Mouse (Mus musculus) hindbrain, embryonic 15.5 days (tissue): ENCODE measurements at regions not wholly inside any gene's neighbourhood (a gene's known extent, or its start where the extent isn't known, plus 50 kb on each side); places are given as distances from the start of the nearest gene placed in this dataset.

ENCODE experiments used
- ATAC-seq: fragments of 200-750 bp; cut with Nextera tagmentation; 2 replicates; pipeline ENCODE4 v1.8.0; 2017; ENCODE audit warnings: low read depth, moderate number of reproducible peaks, moderate TSS enrichment; ENCODE audit not compliant: low FRiP score
- H3K27ac ChIP-seq: fragments of 300-500 bp; sonication (generic); replicated peaks from 2 replicates; pipeline ENCODE4 v1.5.1; 2015; ENCODE audit warnings: mild to moderate bottlenecking, inconsistent platforms
- H3K27me3 ChIP-seq: fragments of 300-500 bp; sonication (generic); 2 replicates; pipeline ENCODE4 v1.6.1; 2015; ENCODE audit warnings: control low read depth, inconsistent platforms
- H3K36me3 ChIP-seq: fragments of 300-500 bp; sonication (generic); 2 replicates; pipeline ENCODE4 v1.6.1; 2015; ENCODE audit warnings: control low read depth, inconsistent platforms
- H3K4me1 ChIP-seq: fragments of 300-500 bp; sonication (generic); replicated peaks from 2 replicates; pipeline ENCODE4 v1.6.1; 2015; ENCODE audit warnings: control low read depth, inconsistent platforms
- H3K4me2 ChIP-seq: fragments of 300-500 bp; sonication (generic); 2 replicates; pipeline ENCODE4 v1.6.1; 2015; ENCODE audit warnings: moderate library complexity, mild to moderate bottlenecking, inconsistent platforms
- H3K4me3 ChIP-seq: fragments of 300-500 bp; sonication (generic); 2 replicates; pipeline ENCODE4 v1.5.1; 2015; ENCODE audit warnings: mild to moderate bottlenecking, inconsistent platforms
- H3K9ac ChIP-seq: fragments of 300-500 bp; sonication (generic); 2 replicates; pipeline ENCODE4 v1.6.1; 2015; ENCODE audit warnings: inconsistent platforms
- H3K9me3 ChIP-seq: fragments of 300-500 bp; sonication (generic); 2 replicates; pipeline ENCODE4 v1.6.1; 2016; ENCODE audit warnings: control low read depth, inconsistent platforms
- WGBS: fragments of 180-500 bp; shearing (Covaris S2); methylation state at CpG from one replicate; pipeline ENCODE4 v1.1.7; 2015; 5-methylcytosine and 5-hydroxymethylcytosine counted together

GRCm38 (mm10) chr13:112193676-112194075 is 94.6 kb upstream of the Ankrd55 start:
- Histone ChIP-seq H3K4me3 (no peak overlapping the region), H3K9ac (no peak overlapping the region), H3K27ac (no peak overlapping the region), H3K4me2 (no peak overlapping the region), H3K27me3 (no peaks in the 10 kb centered on the region), H3K36me3 (no peaks in the 10 kb centered on the region), H3K4me1 (peaks cover 11% of the 10 kb centered on the region; the same call in 1 of the 2 replicates), H3K9me3 (no peaks in the 10 kb centered on the region)
- ATAC-seq = no peak
- WGBS = 73% methylated on average over 5 of the region's 5 CpGs

GRCm38 (mm10) chr13:112194991-112195390 is 93.3 kb upstream of the Ankrd55 start:
- 74% methylated on average over 5 of the region's 5 CpGs for WGBS
- no peak overlapping the region for H3K27ac ChIP-seq
- peaks cover 11% of the 10 kb centered on the region; the same call in 1 of the 2 replicates for H3K4me1 ChIP-seq
- H3K4me3 ChIP-seq = no peak overlapping the region
- no peaks in the 10 kb centered on the region for H3K36me3 ChIP-seq
- no peak overlapping the region for H3K4me2 ChIP-seq
- no peak overlapping the region for H3K9ac ChIP-seq
- H3K9me3 ChIP-seq = no peaks in the 10 kb centered on the region
- no peaks in the 10 kb centered on the region for H3K27me3 ChIP-seq
- no peak for ATAC-seq

- Histone ChIP-seq H3K4me1 (peaks cover 11% of the 10 kb centered on the region; the same call in 1 of the 2 replicates), H3K9ac (no peak overlapping the region), H3K4me2 (peak overlapping the region; percentile 41), H3K4me3 (0 out of 2 replicates have a peak overlapping the region, but pooled peaks have one; percentile 3), H3K27me3 (no peaks in the 10 kb centered on the region), H3K36me3 (no peaks in the 10 kb centered on the region), H3K9me3 (no peaks in the 10 kb centered on the region), H3K27ac (no peak overlapping the region)
- ATAC-seq = no peak
- 9% methylated on average over 13 of the region's 13 CpGs for WGBS
Measured at GRCm38 (mm10) chr13:112196789-112197188, 91.5 kb upstream of the Ankrd55 start.

- H3K9ac ChIP-seq = no peak overlapping the region
- H3K4me2 ChIP-seq = no peak overlapping the region
- no peaks in the 10 kb centered on the region for H3K9me3 ChIP-seq
- no peak overlapping the region for H3K4me3 ChIP-seq
- no peaks in the 10 kb centered on the region for H3K27me3 ChIP-seq
- H3K36me3 ChIP-seq = no peaks in the 10 kb centered on the region
- no peak overlapping the region for H3K27ac ChIP-seq
- 78% methylated on average over 8 of the region's 8 CpGs for WGBS
- no peak for ATAC-seq
- 0 out of 2 replicates have a peak, but pooled peaks cover 5% of the 10 kb centered on the region for H3K4me1 ChIP-seq
Measured at GRCm38 (mm10) chr13:112203721-112204120, 84.5 kb upstream of the Ankrd55 start.

- Histone ChIP-seq H3K4me2 (no peak overlapping the region), H3K27ac (no peak overlapping the region), H3K27me3 (no peaks in the 10 kb centered on the region), H3K4me1 (0 out of 2 replicates have a peak, but pooled peaks cover 5% of the 10 kb centered on the region), H3K9ac (no peak overlapping the region), H3K9me3 (no peaks in the 10 kb centered on the region), H3K36me3 (no peaks in the 10 kb centered on the region), H3K4me3 (no peak overlapping the region)
- ATAC-seq = 0 out of 2 replicates have a peak, but pooled peaks have one; percentile 27
- WGBS = 72% methylated on average over 3 of the region's 3 CpGs
Measured at GRCm38 (mm10) chr13:112204204-112204603, 84.0 kb upstream of the Ankrd55 start.

GRCm38 (mm10) chr13:112204813-112205212 is 83.4 kb upstream of the Ankrd55 start:
- Histone ChIP-seq H3K27ac (no peak overlapping the region), H3K9ac (no peak overlapping the region), H3K4me2 (no peak overlapping the region), H3K27me3 (no peaks in the 10 kb centered on the region), H3K9me3 (no peaks in the 10 kb centered on the region), H3K36me3 (no peaks in the 10 kb centered on the region), H3K4me1 (0 out of 2 replicates have a peak, but pooled peaks cover 5% of the 10 kb centered on the region), H3K4me3 (no peak overlapping the region)
- peak; percentile 86 for ATAC-seq
- WGBS = 42% methylated on average over 5 of the region's 5 CpGs

GRCm38 (mm10) chr13:112207617-112208235 is 80.5 kb upstream of the Ankrd55 start:
- no peak overlapping the region for H3K4me3 ChIP-seq
- H3K27ac ChIP-seq = no peak overlapping the region
- H3K36me3 ChIP-seq = no peaks in the 10 kb centered on the region
- H3K4me1 ChIP-seq = 0 out of 2 replicates have a peak, but pooled peaks cover 5% of the 10 kb centered on the region
- no peaks in the 10 kb centered on the region for H3K9me3 ChIP-seq
- no peak for ATAC-seq
- H3K27me3 ChIP-seq = no peaks in the 10 kb centered on the region
- no peak overlapping the region for H3K4me2 ChIP-seq
- WGBS = 60% methylated on average over 12 of the region's 12 CpGs
- H3K9ac ChIP-seq = no peak overlapping the region

- Histone ChIP-seq H3K4me1 (no peaks in the 10 kb centered on the region), H3K27ac (no peak overlapping the region), H3K36me3 (no peaks in the 10 kb centered on the region), H3K9ac (no peak overlapping the region), H3K4me3 (no peak overlapping the region), H3K27me3 (no peaks in the 10 kb centered on the region), H3K9me3 (no peaks in the 10 kb centered on the region), H3K4me2 (no peak overlapping the region)
- ATAC-seq = peak; percentile 39; the same call in 1 of the 2 replicates
- 63% methylated on average over 9 of the region's 9 CpGs for WGBS
Measured at GRCm38 (mm10) chr13:112211841-112212240, 76.4 kb upstream of the Ankrd55 start.

GRCm38 (mm10) chr13:112212391-112212790 is 75.9 kb upstream of the Ankrd55 start:
- 82% methylated on average over 12 of the region's 12 CpGs for WGBS
- H3K27me3 ChIP-seq = no peaks in the 10 kb centered on the region
- no peaks in the 10 kb centered on the region for H3K36me3 ChIP-seq
- no peak overlapping the region for H3K27ac ChIP-seq
- H3K4me2 ChIP-seq = no peak overlapping the region
- no peaks in the 10 kb centered on the region for H3K4me1 ChIP-seq
- no peak overlapping the region for H3K9ac ChIP-seq
- no peaks in the 10 kb centered on the region for H3K9me3 ChIP-seq
- H3K4me3 ChIP-seq = no peak overlapping the region
- ATAC-seq = no peak

GRCm38 (mm10) chr13:112213652-112214081 is 74.6 kb upstream of the Ankrd55 start:
- no peaks in the 10 kb centered on the region for H3K36me3 ChIP-seq
- no peaks in the 10 kb centered on the region for H3K9me3 ChIP-seq
- H3K27ac ChIP-seq = peak overlapping the region; percentile 35
- no peaks in the 10 kb centered on the region for H3K27me3 ChIP-seq
- H3K4me2 ChIP-seq = no peak overlapping the region
- no peaks in the 10 kb centered on the region for H3K4me1 ChIP-seq
- ATAC-seq = peak; percentile 84
- H3K4me3 ChIP-seq = no peak overlapping the region
- WGBS = 50% methylated on average over 17 of the region's 17 CpGs
- no peak overlapping the region for H3K9ac ChIP-seq

GRCm38 (mm10) chr13:112216084-112216483 is 72.2 kb upstream of the Ankrd55 start:
- no peaks in the 10 kb centered on the region for H3K9me3 ChIP-seq
- no peak for ATAC-seq

GRCm38 (mm10) chr13:112218389-112218788 is 69.9 kb upstream of the Ankrd55 start:
- Histone ChIP-seq H3K36me3 (no peaks in the 10 kb centered on the region), H3K4me1 (no peaks in the 10 kb centered on the region), H3K9me3 (no peaks in the 10 kb centered on the region), H3K4me3 (no peak overlapping the region), H3K27ac (no peak overlapping the region), H3K9ac (no peak overlapping the region), H3K27me3 (no peaks in the 10 kb centered on the region), H3K4me2 (no peak overlapping the region)
- WGBS = 67% methylated on average over 5 of the region's 5 CpGs
- ATAC-seq = no peak

More at GRCm38 (mm10) chr13:112216084-112216483, 72.2 kb upstream of the Ankrd55 start:
- H3K27me3 ChIP-seq = no peaks in the 10 kb centered on the region
- no peaks in the 10 kb centered on the region for H3K4me1 ChIP-seq
- no peak overlapping the region for H3K4me3 ChIP-seq
- no peak overlapping the region for H3K4me2 ChIP-seq
- WGBS = 97% methylated on average over 14 of the region's 14 CpGs
- H3K9ac ChIP-seq = no peak overlapping the region
- no peaks in the 10 kb centered on the region for H3K36me3 ChIP-seq
- H3K27ac ChIP-seq = no peak overlapping the region
